16 mouse cellular contexts compared by ENCODE assay signal in the genomic region with DNA sequence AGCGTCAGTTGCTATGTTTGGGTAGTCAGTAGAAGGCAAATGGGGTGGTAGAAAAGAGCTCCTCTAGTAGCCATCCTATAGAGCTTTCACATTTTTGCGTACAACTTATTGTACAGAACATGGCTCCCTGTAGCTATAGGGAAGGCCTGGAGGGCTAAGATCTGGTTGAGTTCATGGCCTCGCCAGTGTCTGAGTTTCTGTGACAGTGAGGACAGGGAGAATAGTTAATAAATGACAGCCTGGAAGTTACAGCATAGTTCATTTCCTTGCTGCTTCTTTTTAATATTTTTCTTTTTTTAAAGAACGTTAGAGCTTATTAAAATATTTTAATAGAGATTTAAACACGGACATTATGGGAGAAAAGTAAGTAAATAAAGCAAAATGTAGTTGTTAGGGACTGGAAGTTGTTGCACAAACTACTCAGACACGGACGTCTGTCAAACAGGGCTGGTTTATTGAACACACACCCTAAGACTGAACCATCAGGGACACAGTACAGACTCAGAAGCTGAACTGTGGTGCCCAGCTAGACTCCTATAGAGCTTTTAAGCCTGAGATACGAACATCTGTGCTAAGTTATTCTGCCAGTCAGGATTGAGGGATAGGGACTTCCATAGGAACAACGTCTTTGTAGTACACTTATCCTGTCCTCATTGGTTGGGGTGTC. TPM values are rescaled to one million over a fixed set of nuclear protein-coding genes. Genes with fewer than 3 reads are reported as not detected.
"Had no signal": no experiment of that assay in that cellular context is flagged by ENCODE, and none has a peak within 500 bp of the region (broad histone marks: within the 10 kb centered on the region; RNA-seq: fewer than 3 reads in every experiment).

No protein-coding gene starts in this region.

- DNase-seq: kidney, adult 18-20 months; lung, adult 2 months; lung, postnatal 36 days; right cerebral cortex, postnatal 14 days; thymus, postnatal 36 days had no signal

- H3K27ac ChIP-seq: hindbrain, embryonic 15.5 days; kidney, postnatal 0 days; layer of hippocampus, adult 2 months; limb, embryonic 10.5 days; midbrain, embryonic 13.5 days had no signal

- H3K4me3 ChIP-seq: hindbrain, embryonic 15.5 days; layer of hippocampus, adult 2 months; left cerebral cortex, adult 2 months; limb, embryonic 10.5 days; midbrain, embryonic 13.5 days had no signal

- H3K4me1 ChIP-seq: hindbrain, embryonic 15.5 days had no signal

- ATAC-seq: lung, postnatal 0 days; midbrain, embryonic 13.5 days had no signal

- H3K27me3 ChIP-seq: hindbrain, embryonic 15.5 days; midbrain, embryonic 13.5 days had no signal

- H3K9me3 ChIP-seq: hindbrain, embryonic 15.5 days; limb, embryonic 10.5 days; midbrain, embryonic 13.5 days had no signal

- H3K9ac ChIP-seq: hindbrain, embryonic 15.5 days; midbrain, embryonic 13.5 days had no signal

- H3K4me2 ChIP-seq: hindbrain, embryonic 15.5 days; midbrain, embryonic 13.5 days had no signal

RNA-seq across cellular contexts. Expression of a gene that starts 39.7 kb away (rescaled TPM):
- total RNA-seq: left cerebral cortex, adult 2 months; megakaryocyte progenitor cell, adult 5-6 weeks; midbrain, postnatal 0 days had no signal
- polyA plus RNA-seq: hindbrain, embryonic 15.5 days; kidney, postnatal 0 days; limb, embryonic 10.5 days; midbrain, embryonic 13.5 days; midbrain, postnatal 0 days; neural tube, embryonic 14.5 days; stomach, embryonic 14.5 days had no signal
